ENCODE assay signal across 8 mouse cellular contexts in genomic region chr13:74096715-74097363, GRCm38 (mm10). TPM values are rescaled to one million over a fixed set of nuclear protein-coding genes. Genes with fewer than 3 reads are reported as not detected.
A peak's percentile ranks its signal among the peaks of the same experiment; 100 is the strongest.
DNase-seq lines count a peak whose midpoint lies in the region; ATAC-seq and TF ChIP-seq lines count a peak whose summit lies in the region.

No protein-coding gene starts in this region.

- H3K9me3 ChIP-seq in intestine, postnatal 0 days (ENCODE audit: control insufficient read depth): no peaks in the 10 kb centered on the region
- H3K9me3 ChIP-seq in limb, embryonic 10.5 days (replicated peaks): no peaks in the 10 kb centered on the region
- H3K9me3 ChIP-seq in midbrain, embryonic 14.5 days (ENCODE audit: control insufficient read depth, low read length): no peaks in the 10 kb centered on the region
- H3K9me3 ChIP-seq in stomach, postnatal 0 days (ENCODE audit: control insufficient read depth, low read length): no peaks in the 10 kb centered on the region

- TF ChIP-seq CTCF in intestine, postnatal 0 days (IDR thresholded peaks at IDR 0.05; ENCODE audit: low read depth): peak; percentile 93
- TF ChIP-seq CTCF in stomach, postnatal 0 days (IDR thresholded peaks at IDR 0.05; ENCODE audit: low read depth): peak; percentile 84

- peak; percentile 51 for DNase-seq in ovary, adult 18-20 months (ENCODE audit: low spot score)
- no peak for DNase-seq in ovary, postnatal 10 days (ENCODE audit: low spot score)
- peak; percentile 8 for DNase-seq in cerebellum, adult 8-10 months
- peak; percentile 12 to 76 for DNase-seq in frontal cortex, adult 2 months (ENCODE audit: extremely low spot score in 1 of 2, low spot score in 1 of 2)
- DNase-seq in limb, embryonic 10.5 days (ENCODE audit: low spot score): peak; percentile 61
- peak; percentile 79 for DNase-seq in midbrain, embryonic 14.5 days
- DNase-seq in stomach, postnatal 0 days (ENCODE audit: low spot score): peak; percentile 80

- no peaks in the 10 kb centered on the region for H3K27me3 ChIP-seq in intestine, postnatal 0 days (replicated peaks; ENCODE audit: control insufficient read depth, insufficient read depth, low read length)
- H3K27me3 ChIP-seq in limb, embryonic 10.5 days (ENCODE audit: low read depth, poor library complexity, severe bottlenecking): peaks cover 6% of the 10 kb centered on the region; the same call in 1 of the 2 replicates
- no peaks in the 10 kb centered on the region for H3K27me3 ChIP-seq in midbrain, embryonic 14.5 days (ENCODE audit: control insufficient read depth, insufficient read depth, low read length)
- no peaks in the 10 kb centered on the region for H3K27me3 ChIP-seq in stomach, postnatal 0 days (ENCODE audit: control insufficient read depth, insufficient read depth, low read length)

- no peaks in the 10 kb centered on the region for H3K36me3 ChIP-seq in intestine, postnatal 0 days (ENCODE audit: control insufficient read depth, insufficient read depth)
- no peaks in the 10 kb centered on the region for H3K36me3 ChIP-seq in limb, embryonic 10.5 days
- H3K36me3 ChIP-seq in midbrain, embryonic 14.5 days (ENCODE audit: control insufficient read depth, insufficient read depth, low read length): no peaks in the 10 kb centered on the region
- no peaks in the 10 kb centered on the region for H3K36me3 ChIP-seq in stomach, postnatal 0 days (ENCODE audit: control insufficient read depth, insufficient read depth, low read length)

- H3K4me2 ChIP-seq in intestine, postnatal 0 days (replicated peaks; ENCODE audit: low read depth): no peak overlapping the region
- no peak overlapping the region for H3K4me2 ChIP-seq in midbrain, embryonic 14.5 days (ENCODE audit: low read length)
- H3K4me2 ChIP-seq in stomach, postnatal 0 days (replicated peaks; ENCODE audit: low read depth): no peak overlapping the region

- H3K9ac ChIP-seq in intestine, postnatal 0 days (ENCODE audit: low read depth, low read length): no peak overlapping the region
- H3K9ac ChIP-seq in midbrain, embryonic 14.5 days (replicated peaks; ENCODE audit: low read length): no peak overlapping the region
- H3K9ac ChIP-seq in stomach, postnatal 0 days (ENCODE audit: low read length): no peak overlapping the region

- H3K27ac ChIP-seq in intestine, postnatal 0 days (ENCODE audit: low read depth, low read length): no peak overlapping the region
- no peak overlapping the region for H3K27ac ChIP-seq in limb, embryonic 10.5 days
- H3K27ac ChIP-seq in midbrain, embryonic 14.5 days (replicated peaks; ENCODE audit: low read depth, low read length): no peak overlapping the region
- no peak overlapping the region for H3K27ac ChIP-seq in stomach, postnatal 0 days (replicated peaks)

- 32% methylated on average over 2 of the region's 2 CpGs for WGBS in intestine, postnatal 0 days
- WGBS in limb, embryonic 10.5 days: 45% methylated on average over 2 of the region's 2 CpGs
- WGBS in midbrain, embryonic 14.5 days: 37% methylated on average over 2 of the region's 2 CpGs
- 49% methylated on average over 2 of the region's 2 CpGs for WGBS in stomach, postnatal 0 days

- H3K4me3 ChIP-seq in intestine, postnatal 0 days (ENCODE audit: low read depth, low read length): no peak overlapping the region
- H3K4me3 ChIP-seq in limb, embryonic 10.5 days: no peak overlapping the region
- no peak overlapping the region for H3K4me3 ChIP-seq in midbrain, embryonic 14.5 days (replicated peaks; ENCODE audit: low read depth, low read length)
- no peak overlapping the region for H3K4me3 ChIP-seq in stomach, postnatal 0 days (ENCODE audit: low read depth, low read length)

- no peak for TF ChIP-seq EP300 in stomach, postnatal 0 days (optimal IDR thresholded peaks at IDR 0.05)

- ATAC-seq in intestine, postnatal 0 days: peak; percentile 56; the same call in 1 of the 2 replicates
- no peak for ATAC-seq in midbrain, embryonic 14.5 days (ENCODE audit: low FRiP score, low TSS enrichment)
- peak; percentile 83 for ATAC-seq in stomach, postnatal 0 days (ENCODE audit: low FRiP score, low TSS enrichment)

- H3K4me1 ChIP-seq in intestine, postnatal 0 days (replicated peaks; ENCODE audit: control insufficient read depth, insufficient read depth, low read length): no peaks in the 10 kb centered on the region; the same call in 1 of the 2 replicates
- H3K4me1 ChIP-seq in limb, embryonic 10.5 days: no peaks in the 10 kb centered on the region
- no peaks in the 10 kb centered on the region for H3K4me1 ChIP-seq in midbrain, embryonic 14.5 days (ENCODE audit: control insufficient read depth, insufficient read depth, low read length)
- no peaks in the 10 kb centered on the region for H3K4me1 ChIP-seq in stomach, postnatal 0 days (replicated peaks; ENCODE audit: control insufficient read depth, insufficient read depth)

RNA-seq across cellular contexts. Expression of gene Slc9a3, which starts 24.4 kb away (rescaled TPM):
- polyA plus RNA-seq in frontal cortex, adult 2 months (2012; rRNA removed): 0.61 and 0.84 TPM in 2 replicates
- 21.9 and 25.3 TPM in 2 replicates for polyA plus RNA-seq in intestine, postnatal 0 days (2015; fragmentation: Nextera tagmentation; extraction: Ambion mirVana)
- polyA plus RNA-seq in limb, embryonic 10.5 days (2016; fragmentation: Nextera tagmentation; extraction: Ambion mirVana): not detected in 2 replicates
- polyA plus RNA-seq in midbrain, embryonic 14.5 days (2014; fragmentation: Nextera tagmentation; extraction: Ambion mirVana): 0.17 and 0.36 TPM in 2 replicates
- 1.3 TPM in 2 replicates for polyA plus RNA-seq in stomach, postnatal 0 days (2015; fragmentation: Nextera tagmentation; extraction: Ambion mirVana)

RNA-seq across cellular contexts. Expression of gene Cep72, which starts 34.7 kb away (rescaled TPM):
- polyA plus RNA-seq in frontal cortex, adult 2 months (2012; rRNA removed): 1.6 and 1.9 TPM in 2 replicates
- 4.1 and 6.5 TPM in 2 replicates for polyA plus RNA-seq in intestine, postnatal 0 days (2015; fragmentation: Nextera tagmentation; extraction: Ambion mirVana)
- 21.2 and 27.7 TPM in 2 replicates for polyA plus RNA-seq in limb, embryonic 10.5 days (2016; fragmentation: Nextera tagmentation; extraction: Ambion mirVana)
- 6.3 and 13.3 TPM in 2 replicates for polyA plus RNA-seq in midbrain, embryonic 14.5 days (2014; fragmentation: Nextera tagmentation; extraction: Ambion mirVana)
- polyA plus RNA-seq in stomach, postnatal 0 days (2015; fragmentation: Nextera tagmentation; extraction: Ambion mirVana): 4.4 and 4.9 TPM in 2 replicates
